Mouse (Mus musculus) liver, postnatal 0 days (tissue): ENCODE data around the gene Nlgn2.

Source experiments
- CTCF ChIP-seq: sonication (generic); IDR thresholded peaks from 2 replicates; pipeline ENCODE4 v1.5.1; 2016; ENCODE audit warnings: antibody characterized with exemption, low read depth
- EP300 ChIP-seq: IDR thresholded peaks from 2 replicates; pipeline ENCODE4 v1.6.1; 2016; ENCODE audit warnings: antibody characterized with exemption, low read depth, mild to moderate bottlenecking

- TF ChIP-seq CTCF (no peak), EP300 (no peak)
These were observed 8.8 kb downstream of the Nlgn2 start for GRCm38 (mm10) chr11:69828832-69829231.
